Mouse (Mus musculus) olfactory bulb, adult 2 months (tissue): Measurements from ENCODE around the gene Tfap2d. TPM values are rescaled to one million over a fixed set of nuclear protein-coding genes. Genes with fewer than 3 reads are reported as not detected.

Experiments
- H3K27ac ChIP-seq: fragments of 200-500 bp; 2 replicates; pipeline ENCODE4 v1.5.1; 2012; ENCODE audit warnings: low read depth, low read length; ENCODE audit not compliant: insufficient read depth
- H3K4me1 ChIP-seq: fragments of 200-500 bp; 2 replicates; pipeline ENCODE4 v1.6.1; 2012; ENCODE audit warnings: low read length; ENCODE audit not compliant: control insufficient read depth, insufficient read depth
- H3K4me3 ChIP-seq: fragments of 200-500 bp; 2 replicates; pipeline ENCODE4 v1.5.1; 2012; ENCODE audit warnings: mild to moderate bottlenecking, low read depth, low read length, moderate library complexity; ENCODE audit not compliant: insufficient read depth
- CTCF ChIP-seq: fragments of 200-500 bp; IDR thresholded peaks from 2 replicates; pipeline ENCODE4 v1.5.1; 2012; ENCODE audit warnings: low read depth, mild to moderate bottlenecking, low read length, moderate library complexity; ENCODE audit not compliant: insufficient read depth
- POLR2A ChIP-seq: fragments of 200-500 bp; IDR thresholded peaks from 2 replicates; pipeline ENCODE4 v1.6.1; 2012; ENCODE audit warnings: mild to moderate bottlenecking, low read depth, low read length, moderate library complexity; ENCODE audit not compliant: insufficient read depth
- WGBS: fragments of 180-500 bp; shearing (Covaris S2); methylation state at CpG from one replicate; pipeline ENCODE4 v1.1.7; 2018; 5-methylcytosine and 5-hydroxymethylcytosine counted together
- polyA plus RNA-seq: library from polyadenylated mRNA; stranded (reverse); fragments of >200 nt; gene quantifications from 2 replicates; pipeline ENCODE4 v1.2.4, GENCODE M21; 2012; ENCODE audit warnings: low replicate concordance; ENCODE audit not compliant: missing spikeins, insufficient read depth, insufficient read length

The Tfap2d gene
- polyA plus RNA-seq, 1 experiment = not detected

DNA sequence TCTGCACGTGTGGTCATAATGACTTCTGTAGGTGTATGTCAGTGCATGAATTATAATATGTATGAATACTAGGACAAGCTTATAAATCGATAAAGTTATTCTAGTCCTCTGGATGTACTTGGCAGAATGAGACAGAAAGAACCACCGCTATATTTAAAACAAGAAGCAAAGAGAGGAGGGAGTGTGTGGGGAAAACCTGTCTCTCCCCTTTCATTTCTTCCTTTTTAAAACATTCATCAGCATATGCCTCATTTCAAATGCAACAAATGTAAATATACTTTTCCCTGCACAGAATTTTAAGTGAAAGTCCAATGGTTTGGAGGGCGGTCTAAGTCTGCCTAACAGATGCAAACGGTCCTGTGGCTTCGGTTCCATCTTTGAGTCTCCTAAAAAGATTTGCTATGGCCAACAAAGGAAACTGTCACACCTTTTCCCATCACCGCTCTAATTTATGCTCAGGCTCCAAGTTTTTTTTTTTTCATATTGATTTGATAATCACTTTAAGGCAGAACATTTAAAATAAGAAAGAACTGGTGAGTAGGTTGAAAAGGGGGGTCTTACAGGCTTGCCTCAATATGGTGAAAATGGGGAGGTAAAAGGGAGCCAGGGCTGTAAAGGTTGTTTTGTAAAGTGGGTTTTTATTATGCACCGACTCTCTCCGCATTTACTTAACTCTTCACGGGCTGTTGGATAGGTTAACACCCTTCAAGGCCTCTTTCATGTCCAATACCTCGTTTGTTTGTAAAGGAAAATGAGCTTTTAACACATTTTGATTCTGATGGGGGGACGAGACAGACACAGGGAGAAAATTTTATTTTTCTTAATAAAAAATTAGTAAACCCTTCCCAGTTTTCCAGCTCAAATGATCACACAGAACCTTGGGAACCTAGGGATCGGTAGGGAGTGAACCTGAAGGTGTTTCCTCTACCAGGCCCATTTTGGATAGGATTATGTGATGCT is 4.3 kb downstream of the Tfap2d start:
- no peak overlapping the region for H3K27ac ChIP-seq
- H3K4me3 ChIP-seq = no peak overlapping the region
- WGBS = 5% methylated on average over 13 of the region's 13 CpGs
- H3K4me1 ChIP-seq = no peaks in the 10 kb centered on the region
- TF ChIP-seq CTCF (no peak), POLR2A (no peak)

DNA sequence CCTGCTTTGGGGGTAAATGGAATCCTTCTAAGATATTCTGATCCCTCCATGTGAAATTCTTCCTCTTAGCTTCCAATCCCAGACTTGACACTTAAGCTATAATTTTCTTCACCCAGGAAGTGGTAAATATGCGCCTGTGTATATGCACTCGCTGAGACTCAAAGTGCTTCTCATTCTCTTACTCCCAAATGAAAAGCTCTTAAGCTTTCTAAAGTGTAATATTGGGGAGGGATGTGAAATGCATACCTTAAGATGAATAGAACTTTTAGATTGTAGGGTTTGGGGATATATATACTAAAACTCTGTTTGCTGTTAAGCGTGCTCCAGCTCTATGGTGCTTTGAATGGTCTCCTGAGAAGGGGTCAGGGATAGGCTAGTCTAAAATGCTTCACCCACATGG is 5.0 kb downstream of the Tfap2d start:
- 6% methylated on average over 3 of the region's 3 CpGs for WGBS
- Histone ChIP-seq H3K4me3 (no peak overlapping the region), H3K27ac (no peak overlapping the region), H3K4me1 (no peaks in the 10 kb centered on the region)
- TF ChIP-seq CTCF = no peak
- TF ChIP-seq POLR2A = no peak

DNA sequence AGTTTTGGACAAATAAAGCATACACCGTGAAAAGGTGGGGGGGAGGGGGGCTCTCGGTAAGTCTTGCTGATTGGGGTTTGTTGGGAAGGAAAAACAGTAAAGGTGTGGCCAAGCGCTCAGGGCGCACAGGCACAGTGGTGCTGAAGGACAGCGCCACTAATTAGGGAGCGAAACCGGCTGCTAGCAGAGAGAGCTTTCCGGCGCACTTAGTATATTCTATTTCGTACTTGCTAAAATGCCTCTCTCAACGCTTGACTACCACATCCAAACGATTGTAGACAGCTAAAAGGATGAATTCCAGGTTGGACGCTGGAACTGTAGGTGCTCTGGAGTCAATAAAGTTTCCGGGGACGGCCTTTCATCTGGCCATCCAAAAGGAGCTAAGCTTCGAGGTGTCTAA is 6.9 kb downstream of the Tfap2d start:
- 3% methylated on average over 16 of the region's 16 CpGs for WGBS
- Histone ChIP-seq H3K4me1 (no peaks in the 10 kb centered on the region), H3K27ac (no peak overlapping the region)

GRCm38 (mm10) chr1:19110211-19110610 is 7.4 kb downstream of the Tfap2d start:
- 2% methylated on average over 5 of the region's 5 CpGs for WGBS
- no peak for TF ChIP-seq POLR2A
- H3K27ac ChIP-seq = no peak overlapping the region

More for the DNA sequence above, 6.9 kb downstream of the Tfap2d start:
- H3K4me3 ChIP-seq = no peak overlapping the region
- TF ChIP-seq CTCF (no peak), POLR2A (no peak)

DNA sequence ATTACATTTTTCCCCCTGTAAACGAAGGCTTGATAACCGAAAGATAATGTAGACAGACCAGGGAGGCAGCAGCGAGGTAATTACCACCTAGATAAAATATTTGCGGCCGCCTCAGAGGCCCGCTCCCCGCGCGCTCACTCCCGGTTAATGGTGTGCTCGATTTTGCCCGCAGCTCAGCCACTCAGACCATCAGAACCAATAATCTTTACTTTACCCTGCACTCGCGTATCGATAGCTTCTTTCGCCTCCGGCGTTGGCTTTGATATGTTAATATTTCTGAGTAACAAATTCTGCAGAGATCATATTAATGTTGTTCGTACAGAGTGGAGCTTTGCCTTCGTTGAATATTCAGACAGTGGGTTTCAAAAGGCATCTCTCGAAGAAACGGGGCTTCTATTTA is 8.2 kb downstream of the Tfap2d start:
- no peak overlapping the region for H3K4me3 ChIP-seq
- no peaks in the 10 kb centered on the region for H3K4me1 ChIP-seq
- no peak overlapping the region for H3K27ac ChIP-seq
- 2% methylated on average over 22 of the region's 22 CpGs for WGBS
- no peak for TF ChIP-seq CTCF
- TF ChIP-seq POLR2A = no peak

More at GRCm38 (mm10) chr1:19110211-19110610, 7.4 kb downstream of the Tfap2d start:
- Histone ChIP-seq H3K4me3 (no peak overlapping the region), H3K4me1 (no peaks in the 10 kb centered on the region)

GRCm38 (mm10) chr1:19178742-19179397 is 76.0 kb downstream of the Tfap2d start:
- H3K27ac ChIP-seq = no peak overlapping the region
- WGBS = 6% methylated on average over 4 of the region's 4 CpGs
- no peak for TF ChIP-seq CTCF
- TF ChIP-seq POLR2A = no peak
- H3K4me1 ChIP-seq = no peaks in the 10 kb centered on the region
- no peak overlapping the region for H3K4me3 ChIP-seq

DNA sequence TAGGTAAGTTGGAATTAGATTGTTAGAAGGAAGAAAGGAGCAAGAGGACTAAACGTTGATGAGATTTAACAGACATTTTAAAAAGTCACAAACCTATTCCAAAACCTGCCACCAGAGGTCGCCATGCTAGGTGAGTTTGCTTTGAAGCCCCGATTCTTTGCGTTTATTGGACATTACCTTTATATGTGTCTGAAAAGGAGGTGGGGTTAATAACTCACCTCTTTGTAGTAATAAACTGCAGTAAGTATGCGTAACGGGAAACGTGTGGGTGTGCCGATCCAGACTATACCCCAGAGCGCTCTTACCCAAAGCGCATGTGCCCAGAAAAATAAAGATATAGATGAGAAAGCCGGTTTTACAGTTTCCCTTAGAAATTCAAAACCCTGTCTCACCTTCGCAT is 102.8 kb downstream of the Tfap2d start:
- 3% methylated on average over 12 of the region's 12 CpGs for WGBS
- Histone ChIP-seq H3K27ac (no peak overlapping the region), H3K4me3 (no peak overlapping the region), H3K4me1 (no peaks in the 10 kb centered on the region)
- TF ChIP-seq POLR2A = no peak
- TF ChIP-seq CTCF = no peak

DNA sequence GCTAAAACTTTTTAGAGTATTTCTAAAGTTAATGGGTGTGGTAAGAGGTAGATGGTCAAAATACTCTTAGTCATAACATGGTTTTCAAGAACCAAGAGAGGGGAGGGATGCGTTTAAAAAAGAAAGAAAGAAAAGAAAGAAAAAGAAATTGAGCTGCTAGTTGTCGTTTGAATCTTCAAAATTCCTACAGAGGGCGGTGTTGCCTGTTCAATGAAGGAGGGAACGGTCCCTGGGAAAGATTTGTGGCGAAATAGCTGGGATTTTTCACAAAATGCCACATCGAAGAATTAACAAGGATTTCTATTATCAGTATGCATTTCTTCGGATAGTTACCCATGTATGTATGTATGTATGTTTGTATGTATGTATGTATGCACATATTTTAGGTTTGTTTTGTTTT is 103.4 kb downstream of the Tfap2d start:
- Histone ChIP-seq H3K4me3 (no peak overlapping the region), H3K27ac (no peak overlapping the region), H3K4me1 (no peaks in the 10 kb centered on the region)
- WGBS = 2% methylated on average over 7 of the region's 7 CpGs
- no peak for TF ChIP-seq POLR2A
- no peak for TF ChIP-seq CTCF

DNA sequence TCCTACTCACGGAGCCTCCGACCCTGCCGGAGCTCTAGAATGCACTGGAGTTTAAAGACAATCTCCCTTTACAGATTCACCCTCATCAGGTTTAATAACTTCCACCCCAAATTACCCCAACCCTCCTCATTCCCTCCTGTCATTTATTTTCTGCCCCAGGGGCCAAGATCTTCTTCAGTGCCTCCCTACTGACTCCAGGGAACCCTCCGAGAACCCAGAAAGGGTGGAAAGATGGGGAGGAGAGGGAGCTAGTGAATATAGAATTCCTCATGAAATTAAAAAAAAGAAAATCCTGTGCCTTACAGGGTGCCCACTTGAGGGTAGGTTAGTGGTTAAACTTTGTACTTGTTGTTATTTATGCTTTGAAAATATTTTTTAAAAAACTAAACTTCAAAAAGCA is 104.8 kb downstream of the Tfap2d start:
- Histone ChIP-seq H3K4me1 (no peaks in the 10 kb centered on the region), H3K4me3 (no peak overlapping the region), H3K27ac (no peak overlapping the region)
- 7% methylated on average over 4 of the region's 4 CpGs for WGBS
- no peak for TF ChIP-seq POLR2A
- no peak for TF ChIP-seq CTCF
